Mouse (Mus musculus): ENCODE results near the gene Glis2.

DNA sequence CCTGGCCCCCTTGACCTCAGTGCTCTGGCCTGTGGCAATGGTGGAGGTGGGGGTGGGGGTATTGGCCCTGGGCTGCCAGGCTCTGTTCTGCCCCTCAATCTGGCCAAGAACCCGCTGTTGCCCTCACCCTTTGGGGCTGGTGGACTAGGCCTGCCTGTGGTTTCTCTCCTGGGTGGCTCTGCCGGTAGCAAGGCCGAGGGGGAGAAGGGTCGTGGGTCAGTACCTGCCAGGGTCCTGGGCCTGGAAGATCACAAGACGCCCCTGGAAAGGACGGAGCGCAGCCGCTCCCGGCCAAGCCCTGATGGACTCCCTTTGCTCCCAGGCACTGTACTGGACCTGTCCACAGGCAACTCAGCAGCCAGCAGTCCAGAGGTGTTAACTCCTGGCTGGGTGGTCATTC, 19.2 kb downstream of the Glis2 start:
- TF ChIP-seq POLR2A (IDR thresholded peaks at IDR 0.05; ENCODE audit: low read depth, low read length) (no peak), UBTF (IDR thresholded peaks at IDR 0.05; ENCODE audit: low read depth, low read length) (no peak), MAFK (IDR thresholded peaks at IDR 0.05; ENCODE audit: insufficient replicate concordance, low read length) (no peak), JUND (conservative IDR thresholded peaks at IDR 0.05; ENCODE audit: low read depth, low read length) (no peak), RCOR1 (conservative IDR thresholded peaks at IDR 0.05; ENCODE audit: low read depth, low read length) (no peak), ELF1 (IDR thresholded peaks at IDR 0.05; ENCODE audit: low read depth, low read length) (no peak)

All from CH12.LX (cell line).